Mouse (Mus musculus) brain, embryonic 14.5 days (tissue): ENCODE data around the gene Rec8.

Source experiments
- CTCF ChIP-seq: fragments of 200-500 bp; IDR thresholded peaks from 2 replicates; pipeline ENCODE4 v1.5.1; 2012; ENCODE audit warnings: inconsistent platforms, mild to moderate bottlenecking, moderate library complexity, borderline replicate concordance; ENCODE audit not compliant: insufficient read depth, insufficient read length; ENCODE audit errors: extremely low read depth
- POLR2A ChIP-seq: fragments of 200-500 bp; IDR thresholded peaks from 2 replicates; pipeline ENCODE4 v1.6.1; 2012; ENCODE audit warnings: mild to moderate bottlenecking, inconsistent platforms, borderline replicate concordance; ENCODE audit not compliant: poor library complexity, insufficient read depth, insufficient read length, severe bottlenecking; ENCODE audit errors: extremely low read depth

GRCm38 (mm10) chr14:55614565-55615178 lies 3.2 kb upstream of the Rec8 start:
- no peak for TF ChIP-seq CTCF
- no peak for TF ChIP-seq POLR2A
